ENCODE assay signal across 27 mouse cellular contexts in genomic region chr7:16808647-16809046, GRCm38 (mm10). TPM values are rescaled to one million over a fixed set of nuclear protein-coding genes. Genes with fewer than 3 reads are reported as not detected.
DNase-seq lines count a peak whose midpoint lies in the region; ATAC-seq lines count a peak whose summit lies in the region.
"Had no signal": no experiment of that assay in that cellular context is flagged by ENCODE, and none has a peak within 500 bp of the region (broad histone marks: within the 10 kb centered on the region; RNA-seq: fewer than 3 reads in every experiment).

No protein-coding gene starts in this region.

- peaks cover 14% of the 10 kb centered on the region for H3K4me1 ChIP-seq in intestine, embryonic 16.5 days (ENCODE audit: control insufficient read depth, insufficient read depth, low read length)
- H3K4me1 ChIP-seq in intestine, embryonic 15.5 days (replicated peaks), result peaks cover 19% of the 10 kb centered on the region
- H3K4me1 ChIP-seq in stomach, embryonic 16.5 days (ENCODE audit: control insufficient read depth, insufficient read depth, low read length), result peaks cover 8% of the 10 kb centered on the region; the same call in 1 of the 2 replicates

- intact Hi-C loops in heart, postnatal 36 days (cut with DNase I), result loop anchor here (1.0 to 2.0 kb wide), 3 partner anchors 28 to 180 kb away; partner anchors contain the start of gene Slc1a5

- H3K9ac ChIP-seq in intestine, embryonic 16.5 days (ENCODE audit: low read depth, low read length), result no peak overlapping the region
- no peak overlapping the region for H3K9ac ChIP-seq in intestine, embryonic 15.5 days
- no peak overlapping the region for H3K9ac ChIP-seq in stomach, embryonic 16.5 days (ENCODE audit: low read length)
- H3K9ac ChIP-seq: embryonic facial prominence, embryonic 13.5 days; forebrain, embryonic 12.5 days; forebrain, embryonic 15.5 days; hindbrain, embryonic 14.5 days had no signal

- H3K9me3 ChIP-seq in intestine, embryonic 16.5 days (ENCODE audit: control insufficient read depth, low read length), result no peaks in the 10 kb centered on the region
- H3K9me3 ChIP-seq in intestine, embryonic 15.5 days, result no peaks in the 10 kb centered on the region
- no peaks in the 10 kb centered on the region for H3K9me3 ChIP-seq in stomach, embryonic 16.5 days (replicated peaks; ENCODE audit: control insufficient read depth, low read length)
- H3K9me3 ChIP-seq: forebrain, embryonic 12.5 days; forebrain, embryonic 15.5 days had no signal

- no peak overlapping the region for H3K4me3 ChIP-seq in intestine, embryonic 16.5 days (ENCODE audit: low read length)
- no peak overlapping the region for H3K4me3 ChIP-seq in intestine, embryonic 15.5 days (replicated peaks)
- H3K4me3 ChIP-seq in stomach, embryonic 16.5 days (replicated peaks; ENCODE audit: low read length), result no peak overlapping the region
- H3K4me3 ChIP-seq: embryonic facial prominence, embryonic 10.5 days; embryonic facial prominence, embryonic 13.5 days; erythroblast, embryonic 14.5 days; forebrain, embryonic 12.5 days; forebrain, embryonic 15.5 days; heart, adult 2 months had no signal

- H3K27ac ChIP-seq in intestine, embryonic 16.5 days (ENCODE audit: low read length), result no peak overlapping the region
- no peak overlapping the region for H3K27ac ChIP-seq in intestine, embryonic 15.5 days
- peak overlapping the region; percentile 28; the same call in 1 of the 2 replicates for H3K27ac ChIP-seq in stomach, embryonic 16.5 days (ENCODE audit: low read length)
- H3K27ac ChIP-seq: embryonic facial prominence, embryonic 10.5 days; embryonic facial prominence, embryonic 13.5 days; forebrain, embryonic 12.5 days; forebrain, embryonic 15.5 days; heart, adult 2 months; hindbrain, embryonic 14.5 days; hindbrain, postnatal 0 days had no signal

- peak; percentile 96 for DNase-seq in heart, adult 11 months
- DNase-seq in heart, postnatal 36 days, result no peak
- peak; percentile 23 for DNase-seq in lung, postnatal 36 days
- DNase-seq in lung, adult 18-20 months, result no peak
- no peak for DNase-seq in thymus, postnatal 10 days (ENCODE audit: low spot score in 2 of 2)
- DNase-seq: adrenal gland, postnatal 10 days; adrenal gland, postnatal 36 days; cerebellum, adult 2 months; cerebellum, adult 9-11 months; cerebellum, postnatal 36 days; embryo, embryonic 11 days; gastrocnemius, postnatal 25 days; heart, adult 2 months; heart, postnatal 4 days had no signal

- no peak overlapping the region for H3K4me2 ChIP-seq in intestine, embryonic 16.5 days (ENCODE audit: low read depth, low read length)
- H3K4me2 ChIP-seq in intestine, embryonic 15.5 days (replicated peaks), result no peak overlapping the region
- H3K4me2 ChIP-seq in stomach, embryonic 16.5 days (ENCODE audit: low read depth, low read length), result no peak overlapping the region
- H3K4me2 ChIP-seq: embryonic facial prominence, embryonic 13.5 days; forebrain, embryonic 12.5 days; forebrain, embryonic 15.5 days; heart, embryonic 11.5 days; hindbrain, embryonic 14.5 days had no signal

- WGBS in intestine, embryonic 16.5 days, result 58% methylated on average over 9 of the region's 9 CpGs
- WGBS in intestine, embryonic 15.5 days, result 64% methylated on average over 9 of the region's 9 CpGs
- 55% methylated on average over 9 of the region's 9 CpGs for WGBS in stomach, embryonic 16.5 days

- H3K27me3 ChIP-seq in intestine, embryonic 16.5 days (replicated peaks; ENCODE audit: control insufficient read depth, insufficient read depth, low read length), result no peaks in the 10 kb centered on the region; the same call in 1 of the 2 replicates
- peaks cover 11% of the 10 kb centered on the region; the same call in 1 of the 2 replicates for H3K27me3 ChIP-seq in intestine, embryonic 15.5 days (replicated peaks)
- H3K27me3 ChIP-seq in stomach, embryonic 16.5 days (ENCODE audit: control insufficient read depth, insufficient read depth, low read length), result peaks cover 4% of the 10 kb centered on the region; the same call in 1 of the 2 replicates
- H3K27me3 ChIP-seq: CH12.LX, Patski had no signal

- peak; percentile 32 for ATAC-seq in intestine, embryonic 16.5 days
- ATAC-seq in intestine, embryonic 15.5 days, result no peak
- ATAC-seq in stomach, embryonic 16.5 days (ENCODE audit: insufficient read depth, low FRiP score), result peak; percentile 30; the same call in 1 of the 2 replicates
- ATAC-seq: forebrain, embryonic 15.5 days; hindbrain, postnatal 0 days; Patski had no signal

- H3K36me3 ChIP-seq in intestine, embryonic 16.5 days (ENCODE audit: control insufficient read depth, insufficient read depth, low read length), result no peaks in the 10 kb centered on the region
- H3K36me3 ChIP-seq in intestine, embryonic 15.5 days, result peaks cover 9% of the 10 kb centered on the region; the same call in 1 of the 2 replicates
- 0 out of 2 replicates have a peak, but pooled peaks cover 9% of the 10 kb centered on the region for H3K36me3 ChIP-seq in stomach, embryonic 16.5 days (ENCODE audit: control insufficient read depth, insufficient read depth, low read length)

RNA-seq across cellular contexts. Expression of gene Strn4, which starts 7.0 kb away (rescaled TPM):
- 10 to 100 TPM; 54.1 to 61.3 TPM for total RNA-seq in heart, postnatal 36 days (2021)
- polyA plus RNA-seq in intestine, embryonic 16.5 days (2015; fragmentation: Nextera tagmentation; extraction: Ambion mirVana), result 68.9 and 72.3 TPM in 2 replicates
- polyA plus RNA-seq in intestine, embryonic 15.5 days (2015; fragmentation: Nextera tagmentation; extraction: Ambion mirVana), result 77.3 and 85.5 TPM in 2 replicates
- polyA plus RNA-seq in stomach, embryonic 16.5 days (2015; fragmentation: Nextera tagmentation; extraction: Ambion mirVana), result 68.5 and 80.0 TPM in 2 replicates

RNA-seq across cellular contexts. Expression of gene Fkrp, which starts 7.9 kb away (rescaled TPM):
- 10 to 100 TPM; 47.2 to 49.1 TPM for total RNA-seq in heart, postnatal 36 days (2021)
- polyA plus RNA-seq in intestine, embryonic 16.5 days (2015; fragmentation: Nextera tagmentation; extraction: Ambion mirVana), result 20.3 and 22.3 TPM in 2 replicates
- 25.1 and 25.6 TPM in 2 replicates for polyA plus RNA-seq in intestine, embryonic 15.5 days (2015; fragmentation: Nextera tagmentation; extraction: Ambion mirVana)
- 18.1 and 21.4 TPM in 2 replicates for polyA plus RNA-seq in stomach, embryonic 16.5 days (2015; fragmentation: Nextera tagmentation; extraction: Ambion mirVana)

RNA-seq across cellular contexts. Expression of gene Slc1a5, which starts 27.5 kb away (rescaled TPM):
- 10 to 100 TPM; 21.3 to 22.8 TPM for total RNA-seq in heart, postnatal 36 days (2021)
- 44.5 and 49.0 TPM in 2 replicates for polyA plus RNA-seq in intestine, embryonic 16.5 days (2015; fragmentation: Nextera tagmentation; extraction: Ambion mirVana)
- 61.8 and 64.0 TPM in 2 replicates for polyA plus RNA-seq in intestine, embryonic 15.5 days (2015; fragmentation: Nextera tagmentation; extraction: Ambion mirVana)
- 43.1 and 46.6 TPM in 2 replicates for polyA plus RNA-seq in stomach, embryonic 16.5 days (2015; fragmentation: Nextera tagmentation; extraction: Ambion mirVana)

RNA-seq across cellular contexts. Expression of gene Prkd2, which starts 34.1 kb away (rescaled TPM):
- 10 to 100 TPM; 17.8 to 19.3 TPM for total RNA-seq in heart, postnatal 36 days (2021)
- 10.3 and 11.5 TPM in 2 replicates for polyA plus RNA-seq in intestine, embryonic 16.5 days (2015; fragmentation: Nextera tagmentation; extraction: Ambion mirVana)
- 9.7 and 12.5 TPM in 2 replicates for polyA plus RNA-seq in intestine, embryonic 15.5 days (2015; fragmentation: Nextera tagmentation; extraction: Ambion mirVana)
- polyA plus RNA-seq in stomach, embryonic 16.5 days (2015; fragmentation: Nextera tagmentation; extraction: Ambion mirVana), result 11.1 and 11.8 TPM in 2 replicates

Comparison
In these comparisons a context has a peak if more than half of its experiments do, and no peak if none do; other contexts are left out.
1. DNase-seq: peak in heart, adult 11 months (single experiment) and lung, postnatal 36 days (single experiment); none in heart, postnatal 36 days (0 of 2), lung, adult 18-20 months (0 of 2) and thymus, postnatal 10 days (0 of 2).